Mouse (Mus musculus): ENCODE data around the gene Gm20425.

Gene Gm20425

GRCm38 (mm10) chr9:103154568-103154967, 75.5 kb downstream of the Gm20425 start:
- no peak for DNase-seq (ENCODE audit: low spot score)

- DNase-seq (ENCODE audit: low spot score), result no peak
Measured at GRCm38 (mm10) chr9:103153286-103153685, 76.8 kb downstream of the Gm20425 start.

GRCm38 (mm10) chr9:103149074-103149799, 80.9 kb downstream of the Gm20425 start:
- no peak for DNase-seq (ENCODE audit: low spot score)

DNA sequence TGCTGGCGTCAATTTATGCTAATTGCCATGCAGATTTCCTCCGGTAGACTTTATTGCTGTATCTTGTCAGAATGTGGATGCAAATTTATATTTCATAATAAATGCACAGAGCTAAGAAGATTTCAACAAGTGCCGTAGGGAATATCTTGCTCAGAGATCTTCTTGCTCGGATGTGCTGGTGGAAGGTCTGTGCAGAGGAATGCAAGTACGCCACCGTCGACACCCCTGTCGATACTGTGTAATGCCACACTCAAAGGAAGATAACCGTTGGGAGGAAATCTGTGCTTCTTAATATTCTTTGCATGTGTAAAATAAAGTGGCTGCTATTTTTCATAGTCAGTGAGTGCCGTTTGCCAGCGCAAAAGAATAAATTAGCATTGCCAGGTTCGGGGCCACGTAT, 83.0 kb downstream of the Gm20425 start:
- no peak for DNase-seq (ENCODE audit: low spot score)

DNA sequence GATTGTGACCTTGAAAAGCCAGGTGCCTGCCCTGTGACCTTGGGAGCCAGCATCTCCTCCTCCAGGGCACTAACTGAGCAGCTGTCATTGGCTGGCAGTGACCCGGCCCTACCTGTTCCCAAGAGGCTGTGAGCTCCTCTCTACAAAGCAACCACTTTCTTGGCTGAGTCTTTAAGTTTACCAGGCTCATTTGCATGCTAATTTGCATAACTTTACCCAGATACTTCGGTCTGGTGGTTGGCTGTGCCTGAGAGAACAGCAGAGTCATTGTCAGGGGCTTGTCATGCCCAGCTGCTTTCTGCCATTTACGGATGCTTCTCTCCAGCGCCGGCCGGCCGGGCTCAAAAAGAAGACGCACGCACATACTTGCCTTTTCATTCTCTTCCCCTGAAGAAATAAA, 83.4 kb downstream of the Gm20425 start:
- DNase-seq (ENCODE audit: low spot score), result no peak

DNA sequence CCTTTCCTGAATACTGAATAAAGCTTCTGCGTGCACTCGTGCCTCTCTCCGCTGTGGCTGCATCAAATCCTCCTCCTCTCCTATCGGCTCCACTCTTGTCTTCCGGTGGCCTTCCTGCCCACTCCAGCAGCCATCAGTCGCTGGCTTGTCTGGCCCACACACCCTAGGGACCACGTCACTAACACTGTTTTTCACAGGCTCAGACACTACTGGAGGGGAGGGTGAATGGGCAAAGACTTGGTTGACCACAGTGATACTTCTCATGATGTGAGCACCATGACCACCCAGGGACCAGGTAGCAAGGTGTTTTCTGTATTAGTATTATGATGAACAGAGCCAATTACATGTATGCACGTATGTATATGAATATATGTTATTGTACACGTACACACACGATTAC, 83.8 kb downstream of the Gm20425 start:
- no peak for DNase-seq (ENCODE audit: low spot score)

DNA sequence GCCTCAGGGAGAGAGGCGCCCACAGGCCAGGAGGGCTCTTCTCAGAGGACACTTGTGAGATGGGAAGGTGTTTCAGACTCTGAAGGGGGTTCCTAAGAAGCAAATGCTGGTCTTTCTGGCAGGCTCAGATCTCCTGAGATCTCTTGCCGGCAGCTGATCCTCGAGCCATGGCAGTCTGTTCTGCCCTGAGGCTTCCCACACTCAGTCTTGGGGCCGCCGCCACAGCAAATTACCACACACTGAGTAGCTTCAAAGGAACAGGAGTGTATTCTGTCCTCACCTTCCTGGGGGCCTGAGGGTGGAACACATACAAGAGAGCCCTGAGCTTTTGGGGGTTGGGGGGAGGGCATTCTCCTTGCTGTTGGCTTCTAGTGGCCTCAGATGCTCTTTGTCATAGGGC, 84.8 kb downstream of the Gm20425 start:
- DNase-seq (ENCODE audit: low spot score), result no peak

GRCm38 (mm10) chr9:103143881-103144280, 86.2 kb downstream of the Gm20425 start:
- DNase-seq (ENCODE audit: low spot score), result peak; percentile 9

- DNase-seq (ENCODE audit: low spot score), result no peak
Measured at GRCm38 (mm10) chr9:103141266-103141665, 88.8 kb downstream of the Gm20425 start.

GRCm38 (mm10) chr9:103140384-103140783, 89.7 kb downstream of the Gm20425 start:
- DNase-seq (ENCODE audit: low spot score), result no peak

Measured in MN1 (cell line).